Mouse (Mus musculus) heart, embryonic 11.5 days (tissue): ENCODE measurements around the gene Zfp738. TPM values are rescaled to one million over a fixed set of nuclear protein-coding genes. Genes with fewer than 3 reads are reported as not detected.
"Not testable (repeated sequence)": the region's sequence is repeated elsewhere in the genome, so short reads cannot be mapped to it uniquely, and the experiment has no call there.

Experiments
- ATAC-seq: fragments of 200-750 bp; cut with Nextera tagmentation; replicated peaks from 2 replicates; pipeline ENCODE4 v1.8.0; 2017; ENCODE audit warnings: moderate library complexity; ENCODE audit not compliant: insufficient number of reproducible peaks, low FRiP score, low TSS enrichment
- H3K27ac ChIP-seq: fragments of 300-500 bp; sonication (generic); 2 replicates; pipeline ENCODE4 v1.5.1; 2014; ENCODE audit warnings: mild to moderate bottlenecking, low read depth, low read length
- H3K27me3 ChIP-seq: fragments of 300-500 bp; sonication (generic); 2 replicates; pipeline ENCODE4 v1.6.1; 2014; ENCODE audit warnings: mild to moderate bottlenecking, low read length, mixed read lengths; ENCODE audit not compliant: control insufficient read depth, insufficient read depth
- H3K36me3 ChIP-seq: fragments of 300-500 bp; sonication (generic); 2 replicates; pipeline ENCODE4 v1.6.1; 2014; ENCODE audit warnings: mild to moderate bottlenecking, low read length, moderate library complexity, mixed read lengths; ENCODE audit not compliant: control insufficient read depth, insufficient read depth
- H3K4me1 ChIP-seq: fragments of 300-500 bp; sonication (generic); 2 replicates; pipeline ENCODE4 v1.6.1; 2014; ENCODE audit warnings: low read length; ENCODE audit not compliant: control insufficient read depth, insufficient read depth
- H3K4me2 ChIP-seq: fragments of 300-500 bp; sonication (generic); 2 replicates; pipeline ENCODE4 v1.6.1; 2014; ENCODE audit warnings: mild to moderate bottlenecking, moderate library complexity
- H3K4me3 ChIP-seq: fragments of 300-500 bp; sonication (generic); 2 replicates; pipeline ENCODE4 v1.5.1; 2014; ENCODE audit warnings: low read depth, low read length
- H3K9ac ChIP-seq: fragments of 300-500 bp; sonication (generic); 2 replicates; pipeline ENCODE4 v1.6.1; 2014; ENCODE audit warnings: mild to moderate bottlenecking, low read depth, low read length, moderate library complexity
- H3K9me3 ChIP-seq: fragments of 300-500 bp; sonication (generic); replicated peaks from 2 replicates; pipeline ENCODE4 v1.6.1; 2016; ENCODE audit warnings: low read length; ENCODE audit not compliant: control insufficient read depth
- WGBS: fragments of 180-500 bp; shearing (Covaris S2); extraction: QIAGEN DNeasy Blood & Tissue Kit; methylation state at CpG from one replicate; pipeline ENCODE4 v1.1.7; 2014; ENCODE audit not compliant: insufficient replicate concordance; 5-methylcytosine and 5-hydroxymethylcytosine counted together
- polyA plus RNA-seq: library from polyadenylated mRNA; unstranded; fragments of >200 nt; fragmentation: Nextera tagmentation; extraction: Ambion mirVana; gene quantifications from 2 replicates; pipeline ENCODE4 v1.2.1, GENCODE M21; 2014

Gene Zfp738
- polyA plus RNA-seq, 1 experiment from 2014 or later = 6.8 TPM

GRCm38 (mm10) chr13:67682959-67683735 lies 3.7 kb downstream of the Zfp738 start:
- not testable (repeated sequence) for H3K9me3 ChIP-seq, H3K27ac ChIP-seq, H3K4me1 ChIP-seq, H3K36me3 ChIP-seq, H3K27me3 ChIP-seq
- Histone ChIP-seq H3K4me2 (peak overlapping the region; percentile 68), H3K4me3 (peak overlapping the region; percentile 53), H3K9ac (peak overlapping the region; percentile 74)
- ATAC-seq = peak; percentile 100
- WGBS = 20% methylated on average over 16 of the region's 16 CpGs

GRCm38 (mm10) chr13:67674902-67675301 lies 12.0 kb downstream of the Zfp738 start:
- Histone ChIP-seq H3K4me3 (no peak overlapping the region), H3K27me3 (no peaks in the 10 kb centered on the region), H3K36me3 (0 out of 2 replicates have a peak, but pooled peaks cover 2% of the 10 kb centered on the region), H3K4me1 (no peaks in the 10 kb centered on the region), H3K9me3 (no peaks in the 10 kb centered on the region), H3K27ac (no peak overlapping the region), H3K4me2 (no peak overlapping the region), H3K9ac (no peak overlapping the region)
- no peak for ATAC-seq
- WGBS = 96% methylated on average over 2 of the region's 2 CpGs

GRCm38 (mm10) chr13:67652496-67652895 lies 34.4 kb downstream of the Zfp738 start:
- H3K27me3 ChIP-seq = no peaks in the 10 kb centered on the region
- 55% methylated on average over 3 of the region's 3 CpGs for WGBS
- H3K27ac ChIP-seq = no peak overlapping the region
- no peaks in the 10 kb centered on the region for H3K4me1 ChIP-seq
- ATAC-seq = no peak
- H3K9me3 ChIP-seq = no peaks in the 10 kb centered on the region
- no peak overlapping the region for H3K9ac ChIP-seq
- H3K4me3 ChIP-seq = no peak overlapping the region
- no peak overlapping the region for H3K4me2 ChIP-seq
- no peaks in the 10 kb centered on the region for H3K36me3 ChIP-seq

GRCm38 (mm10) chr13:67637294-67638007 lies 49.4 kb downstream of the Zfp738 start, which contains the start of the genes Gm49345 and Zfp729a:
Gm49345 (minus strand) TSS chr13:67637769.
Zfp729a (minus strand) TSS chr13:67637791.
- peak within 1 kb of the TSS; percentile 83 for H3K9ac ChIP-seq
- H3K27me3 ChIP-seq = no peaks in the 10 kb centered on the region
- H3K9me3 ChIP-seq = no peaks in the 10 kb centered on the region
- no peaks in the 10 kb centered on the region for H3K4me1 ChIP-seq
- peak within 1 kb of the TSS; percentile 93 for H3K4me3 ChIP-seq
- 0 out of 2 replicates have a peak within 1 kb of the TSS, but pooled peaks have one; percentile 35 for H3K27ac ChIP-seq
- WGBS = under 1% methylated on average over 19 of the region's 19 CpGs
- H3K36me3 ChIP-seq = no peaks in the 10 kb centered on the region
- peak; percentile 97 for ATAC-seq
- H3K4me2 ChIP-seq = peak within 1 kb of the TSS; percentile 61

- H3K4me3 ChIP-seq = no peak overlapping the region
Observed at GRCm38 (mm10) chr13:67610108-67610507, 76.8 kb downstream of the Zfp738 start.

GRCm38 (mm10) chr13:67609066-67609876 lies 77.6 kb downstream of the Zfp738 start, which contains the start of gene Zfp729b:
Zfp729b (minus strand) TSS chr13:67609707.
- peak within 1 kb of the TSS; percentile 79 for H3K4me3 ChIP-seq
- 4% methylated on average over 20 of the region's 20 CpGs for WGBS
- peak; percentile 91 for ATAC-seq
- peak within 1 kb of the TSS; percentile 83 for H3K9ac ChIP-seq
- no peaks in the 10 kb centered on the region for H3K36me3 ChIP-seq
- peak within 1 kb of the TSS; percentile 65 for H3K4me2 ChIP-seq
- peak within 1 kb of the TSS; percentile 62 for H3K27ac ChIP-seq
- H3K4me1 ChIP-seq = peaks cover 3% of the 10 kb centered on the region; the same call in 1 of the 2 replicates
- H3K27me3 ChIP-seq = no peaks in the 10 kb centered on the region
- no peaks in the 10 kb centered on the region for H3K9me3 ChIP-seq

More at GRCm38 (mm10) chr13:67610108-67610507, 76.8 kb downstream of the Zfp738 start:
- Histone ChIP-seq H3K4me1 (peaks cover 3% of the 10 kb centered on the region; the same call in 1 of the 2 replicates), H3K27ac (no peak overlapping the region), H3K27me3 (no peaks in the 10 kb centered on the region), H3K9me3 (no peaks in the 10 kb centered on the region), H3K36me3 (no peaks in the 10 kb centered on the region), H3K4me2 (no peak overlapping the region; the same call in 1 of the 2 replicates), H3K9ac (no peak overlapping the region)
- WGBS = 86% methylated on average over 4 of the region's 4 CpGs
- no peak for ATAC-seq
